Mouse (Mus musculus) neutrophil, adult 59 days (primary cell): ENCODE measurements around the gene Gm5862. TPM values are rescaled to one million over a fixed set of nuclear protein-coding genes. Genes with fewer than 3 reads are reported as not detected.

Source experiments
- total RNA-seq, 2 experiments: library from RNA; stranded (reverse); gene quantifications; 1 replicate in 1 of 2; 2 replicates in 1 of 2; pipeline ENCODE4 v1.2.4; 2023

The Gm5862 gene
- total RNA-seq, result not detected

GRCm38 (mm10) chr5:26022816-26023215, at the start of gene Gm5862:
TSS of gene Gm5862 (minus strand) at chr5:26022916.

GRCm38 (mm10) chr5:26058481-26058880, 35.8 kb upstream of the Gm5862 start, which contains the start of gene Gm7347:
TSS of gene Gm7347 (minus strand) at chr5:26058581.

GRCm38 (mm10) chr5:26039458-26039857, 16.7 kb upstream of the Gm5862 start, which contains the start of gene Speer4a:
TSS of gene Speer4a (minus strand) at chr5:26039558.

GRCm38 (mm10) chr5:26004698-26005097, 18.0 kb downstream of the Gm5862 start, which contains the start of gene Gm1979:
TSS of gene Gm1979 (minus strand) at chr5:26004798.

GRCm38 (mm10) chr5:25988550-25988949, 34.2 kb downstream of the Gm5862 start, which contains the start of gene Gm21698:
TSS of gene Gm21698 (minus strand) at chr5:25988650.

GRCm38 (mm10) chr5:25972563-25972962, 50.2 kb downstream of the Gm5862 start, which contains the start of gene Gm21680:
TSS of gene Gm21680 (minus strand) at chr5:25972663.

Other genes with a start within 250 kb of the Gm5862 start
- not detected for gene Gm21663, start 80.5 kb downstream of the Gm5862 start, total RNA-seq
- gene Gm21671, start 68.5 kb downstream of the Gm5862 start, total RNA-seq, result not detected
- gene Gm21680, start 50.3 kb downstream of the Gm5862 start, total RNA-seq, result not detected
- gene Gm21698, start 34.3 kb downstream of the Gm5862 start, total RNA-seq, result not detected
- gene Gm1979, start 18.1 kb downstream of the Gm5862 start, total RNA-seq, result not detected
- gene Speer4a, start 16.6 kb upstream of the Gm5862 start, total RNA-seq, result not detected
- not detected for gene Gm7347, start 35.7 kb upstream of the Gm5862 start, total RNA-seq
- not detected for gene Gm10471, start 66.4 kb upstream of the Gm5862 start, total RNA-seq
- gene 5031410I06Rik, start 82.4 kb upstream of the Gm5862 start, total RNA-seq, result not detected
- gene Gm10220, start 98.5 kb upstream of the Gm5862 start, total RNA-seq, result not detected
- gene Gm7361, start 234.8 kb upstream of the Gm5862 start, total RNA-seq, result not detected